Mouse (Mus musculus): Measurements from ENCODE around the gene Hs3st1. TPM values are rescaled to one million over a fixed set of nuclear protein-coding genes. Genes with fewer than 3 reads are reported as not detected.

The Hs3st1 gene
- total RNA-seq, 2 experiments from 2014 or later = 20.9 to 22.2 TPM

DNA sequence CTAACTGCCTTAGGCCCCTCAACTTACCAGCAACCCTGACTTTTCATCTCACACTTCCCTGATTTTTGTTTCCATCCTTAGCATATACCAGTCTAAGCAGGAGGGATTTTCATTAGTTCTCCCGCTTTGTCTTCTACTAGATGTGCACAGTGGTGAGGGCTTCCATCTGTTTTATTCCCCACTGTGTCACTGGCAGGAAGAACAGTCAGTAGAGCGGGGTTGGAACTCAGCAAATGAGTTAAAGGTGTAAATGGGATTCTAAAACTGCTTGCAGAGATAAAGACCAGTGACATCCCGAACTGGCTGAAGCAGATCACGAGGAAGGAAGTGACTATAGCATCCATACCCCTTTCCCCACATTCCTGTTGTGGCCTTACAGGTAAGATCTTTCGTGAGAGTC lies 116.3 kb downstream of the Hs3st1 start:
- Histone ChIP-seq H3K4me3 (peak overlapping the region; percentile 6; the same call in 1 of the 2 replicates), H3K27ac (peak overlapping the region; percentile 21; the same call in 1 of the 2 replicates)
- DNase-seq (ENCODE audit: low spot score in 2 of 2) = no peak
- TF ChIP-seq CTCF (conservative IDR thresholded peaks at IDR 0.05) = no peak

DNA sequence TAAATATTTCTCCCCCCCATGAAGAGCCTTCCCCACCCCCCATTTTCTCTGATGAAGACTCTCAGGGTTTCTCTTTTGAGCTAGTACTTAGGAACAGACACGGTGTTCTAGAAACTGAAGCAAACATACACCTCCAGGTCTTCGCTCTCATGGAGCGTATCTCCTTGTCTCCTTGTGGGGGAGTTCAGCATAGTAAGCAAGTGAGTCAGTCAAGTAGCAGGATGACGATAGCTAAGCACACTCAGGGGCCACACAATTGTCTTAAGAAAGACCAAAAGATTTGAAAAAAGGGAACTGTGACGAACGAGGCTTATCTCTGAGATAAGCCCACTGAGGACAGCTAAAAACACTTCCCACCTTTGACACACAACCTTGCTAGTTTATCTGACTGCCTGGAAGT lies 117.4 kb downstream of the Hs3st1 start:
- Histone ChIP-seq H3K4me3 (no peak overlapping the region), H3K27ac (no peak overlapping the region)
- TF ChIP-seq CTCF (conservative IDR thresholded peaks at IDR 0.05) = no peak
- DNase-seq (ENCODE audit: low spot score in 2 of 2) = no peak

DNA sequence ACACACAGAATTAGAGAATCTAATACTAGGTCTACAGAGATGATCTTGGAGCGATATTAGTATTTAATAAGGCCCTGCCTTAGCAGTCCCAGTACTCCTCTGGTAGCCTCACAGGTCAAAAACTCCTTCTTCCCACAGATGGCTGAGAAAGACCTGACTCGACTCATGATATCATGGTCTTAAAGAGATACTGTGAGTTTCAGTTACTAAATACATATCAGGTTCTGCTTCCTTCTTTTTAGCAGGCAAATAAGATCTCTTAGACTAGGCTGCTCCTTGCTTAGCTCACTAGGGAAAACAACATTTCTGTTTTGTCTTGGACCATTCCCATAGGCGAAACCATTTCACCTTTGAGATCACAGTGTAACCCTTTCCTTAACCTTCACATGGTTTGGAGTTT lies 119.2 kb downstream of the Hs3st1 start:
- H3K4me3 ChIP-seq = no peak overlapping the region
- no peak overlapping the region for H3K27ac ChIP-seq
- TF ChIP-seq CTCF (conservative IDR thresholded peaks at IDR 0.05) = no peak
- DNase-seq (ENCODE audit: low spot score in 2 of 2) = no peak

DNA sequence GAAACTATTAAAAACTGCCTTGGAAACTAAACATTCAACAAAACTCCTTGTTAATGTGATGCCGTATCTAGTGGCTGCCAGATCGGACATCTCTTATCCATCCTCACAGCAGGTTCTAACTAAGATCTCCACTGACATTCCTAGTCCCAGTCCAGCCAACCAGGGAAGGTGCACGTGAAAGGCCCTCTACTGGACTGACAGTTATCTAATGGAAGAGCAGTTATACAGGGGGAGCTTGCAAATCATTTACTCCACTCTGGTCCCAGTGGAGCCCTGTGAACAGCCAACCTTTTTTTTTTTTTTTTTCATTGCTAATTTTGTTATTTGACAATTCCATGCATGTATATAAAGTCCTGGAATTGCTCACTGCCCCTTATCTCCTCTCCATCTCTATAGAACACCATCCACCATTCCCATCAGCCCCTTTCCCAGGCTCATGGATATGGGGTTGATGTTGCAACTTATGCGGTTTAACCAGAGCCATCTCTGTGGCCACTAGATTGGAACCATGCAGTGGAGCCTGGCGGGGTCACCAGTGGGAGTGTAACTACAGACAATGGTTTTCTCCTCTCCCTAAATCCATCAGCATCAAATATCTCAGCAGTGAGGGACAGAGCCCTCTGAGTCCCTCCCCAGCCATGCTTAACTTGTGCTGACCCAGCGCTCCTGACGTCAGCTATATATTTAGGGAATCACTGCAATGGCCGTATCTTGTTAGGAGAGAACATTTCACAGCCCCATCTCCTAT lies 120.8 kb downstream of the Hs3st1 start:
- no peak for DNase-seq (ENCODE audit: low spot score in 2 of 2)
- Histone ChIP-seq H3K27ac (no peak overlapping the region), H3K4me3 (no peak overlapping the region)
- TF ChIP-seq CTCF (conservative IDR thresholded peaks at IDR 0.05) = no peak

DNA sequence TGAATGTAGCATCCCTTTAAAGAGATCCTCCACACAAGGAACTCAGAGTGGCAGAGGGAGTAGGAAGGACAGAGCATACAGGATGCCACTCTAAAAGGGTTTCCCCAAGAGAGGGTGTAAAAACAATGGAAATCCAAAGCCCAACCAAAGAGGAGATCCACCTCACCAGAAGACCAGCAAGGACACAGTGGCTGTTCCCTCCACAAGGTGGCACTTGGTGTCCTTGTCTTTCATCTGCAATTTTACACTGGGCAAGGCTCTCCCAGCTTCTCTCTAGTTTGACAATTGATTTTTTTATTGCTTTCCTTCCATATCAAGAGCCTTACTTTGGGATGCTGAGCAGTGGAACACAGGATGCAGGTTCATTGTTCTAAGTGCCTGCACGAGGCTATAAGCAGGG lies 122.1 kb downstream of the Hs3st1 start:
- Histone ChIP-seq H3K4me3 (no peak overlapping the region), H3K27ac (no peak overlapping the region)
- peak; percentile 70 for TF ChIP-seq CTCF (conservative IDR thresholded peaks at IDR 0.05)
- DNase-seq (ENCODE audit: low spot score in 2 of 2) = no peak

DNA sequence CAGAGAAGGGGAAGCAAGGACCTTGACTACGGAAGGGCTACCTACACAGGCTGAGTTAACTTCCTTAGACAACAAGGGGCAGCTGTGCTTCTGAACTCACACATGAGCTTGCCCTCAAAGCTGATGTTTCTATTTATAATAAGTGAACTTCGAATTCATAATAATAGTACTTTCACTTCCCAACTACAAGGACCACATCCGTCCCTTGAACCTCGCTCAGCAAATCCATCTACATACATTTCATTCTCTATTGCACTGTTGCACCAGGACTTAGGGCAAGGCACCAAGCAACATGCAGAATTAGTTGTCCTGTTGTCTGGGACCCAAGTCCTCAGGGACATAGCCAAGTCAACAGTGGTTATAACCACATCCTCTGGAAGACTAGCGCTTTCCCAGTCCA lies 124.4 kb downstream of the Hs3st1 start:
- no peak overlapping the region for H3K27ac ChIP-seq
- DNase-seq (ENCODE audit: low spot score in 2 of 2) = no peak
- H3K4me3 ChIP-seq = no peak overlapping the region
- no peak for TF ChIP-seq CTCF (conservative IDR thresholded peaks at IDR 0.05)

DNA sequence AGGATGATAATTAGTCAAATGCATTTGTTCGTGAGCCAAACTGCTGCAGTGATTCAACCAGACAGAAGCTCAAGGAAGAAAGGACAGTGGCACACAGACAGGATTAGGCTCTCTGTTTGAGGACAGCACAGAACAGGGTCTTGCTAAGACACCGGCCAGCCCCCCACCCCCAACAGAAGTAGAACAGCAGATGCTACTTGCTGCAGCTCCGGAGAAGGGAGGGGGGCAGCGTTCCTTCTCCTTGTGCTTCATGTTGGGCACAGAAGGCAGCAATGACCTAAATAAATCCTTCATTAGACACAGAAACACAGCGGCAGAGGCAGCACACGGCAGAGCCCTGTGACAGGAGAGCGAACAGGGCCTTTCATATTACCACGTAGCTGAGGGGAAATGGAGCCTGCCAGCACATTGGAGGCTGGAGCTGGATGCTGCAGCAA lies 130.2 kb downstream of the Hs3st1 start:
- peak overlapping the region; percentile 74 for H3K27ac ChIP-seq
- TF ChIP-seq CTCF (conservative IDR thresholded peaks at IDR 0.05) = no peak
- H3K4me3 ChIP-seq = peak overlapping the region; percentile 0; the same call in 1 of the 2 replicates
- DNase-seq (ENCODE audit: low spot score in 2 of 2) = no peak

DNA sequence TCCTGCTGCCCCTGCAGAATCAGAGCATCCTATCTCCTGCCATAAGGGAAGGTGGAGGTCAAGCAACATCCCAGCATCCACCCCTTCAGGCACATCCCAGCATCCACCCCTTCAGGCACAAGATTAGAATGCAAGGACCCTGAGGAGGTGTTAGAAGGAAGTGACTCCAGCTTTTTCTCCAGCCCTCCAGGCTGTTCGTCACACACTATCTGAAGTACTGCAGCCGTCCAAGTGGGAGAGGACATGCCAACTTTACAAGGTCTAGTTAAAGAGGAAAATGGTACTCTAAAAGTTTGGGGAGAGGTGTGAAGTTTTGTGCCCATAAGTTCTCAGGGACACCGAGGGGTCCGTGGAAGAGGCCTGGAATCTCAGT lies 131.1 kb downstream of the Hs3st1 start:
- DNase-seq (ENCODE audit: low spot score in 2 of 2) = no peak
- H3K4me3 ChIP-seq = no peak overlapping the region
- no peak for TF ChIP-seq CTCF (conservative IDR thresholded peaks at IDR 0.05)
- no peak overlapping the region; the same call in 1 of the 2 replicates for H3K27ac ChIP-seq

DNA sequence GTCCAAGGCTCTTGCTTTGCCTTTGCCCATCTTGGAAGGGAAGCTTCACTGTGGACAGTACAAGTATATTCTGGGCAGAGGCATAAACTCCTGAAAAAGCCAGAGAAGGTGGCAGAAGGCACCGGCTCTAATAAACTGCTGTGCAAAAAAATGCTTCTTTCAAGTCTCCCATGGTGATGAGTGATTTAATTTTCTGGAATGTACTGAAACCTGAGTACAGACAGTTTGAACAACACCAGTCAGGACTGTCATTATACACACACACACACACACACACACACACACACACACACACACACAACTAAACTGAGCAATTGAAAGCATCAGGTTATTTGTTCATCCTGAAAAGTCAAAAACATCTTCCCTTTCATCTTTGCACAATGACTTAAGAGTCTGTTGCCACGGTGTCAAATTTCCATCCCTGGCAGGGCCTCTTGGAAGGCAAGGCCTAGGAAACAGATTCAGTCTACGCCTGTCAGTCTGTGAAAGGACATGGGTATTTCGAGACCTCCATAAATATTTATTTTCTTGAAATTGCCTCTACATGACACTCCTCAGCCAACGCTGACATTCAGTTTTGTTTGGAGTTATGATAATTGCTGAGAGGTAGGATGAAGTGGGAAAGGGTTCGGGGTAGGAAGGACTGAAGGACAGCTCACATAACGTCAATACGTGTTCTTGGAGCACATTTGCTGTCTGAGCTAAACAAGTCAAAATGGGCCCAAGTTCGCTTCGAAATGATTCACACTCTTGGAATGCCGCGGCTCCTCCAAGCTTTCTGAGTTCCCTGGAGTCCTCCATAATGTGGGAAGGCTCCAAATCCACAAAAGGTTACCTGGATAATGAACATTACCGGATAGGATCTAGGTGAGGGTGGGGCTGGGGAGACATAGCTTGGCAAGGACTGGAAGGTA lies 131.7 kb downstream of the Hs3st1 start:
- no peak overlapping the region for H3K4me3 ChIP-seq
- no peak overlapping the region for H3K27ac ChIP-seq
- DNase-seq (ENCODE audit: low spot score in 2 of 2) = no peak
- no peak for TF ChIP-seq CTCF (conservative IDR thresholded peaks at IDR 0.05)

DNA sequence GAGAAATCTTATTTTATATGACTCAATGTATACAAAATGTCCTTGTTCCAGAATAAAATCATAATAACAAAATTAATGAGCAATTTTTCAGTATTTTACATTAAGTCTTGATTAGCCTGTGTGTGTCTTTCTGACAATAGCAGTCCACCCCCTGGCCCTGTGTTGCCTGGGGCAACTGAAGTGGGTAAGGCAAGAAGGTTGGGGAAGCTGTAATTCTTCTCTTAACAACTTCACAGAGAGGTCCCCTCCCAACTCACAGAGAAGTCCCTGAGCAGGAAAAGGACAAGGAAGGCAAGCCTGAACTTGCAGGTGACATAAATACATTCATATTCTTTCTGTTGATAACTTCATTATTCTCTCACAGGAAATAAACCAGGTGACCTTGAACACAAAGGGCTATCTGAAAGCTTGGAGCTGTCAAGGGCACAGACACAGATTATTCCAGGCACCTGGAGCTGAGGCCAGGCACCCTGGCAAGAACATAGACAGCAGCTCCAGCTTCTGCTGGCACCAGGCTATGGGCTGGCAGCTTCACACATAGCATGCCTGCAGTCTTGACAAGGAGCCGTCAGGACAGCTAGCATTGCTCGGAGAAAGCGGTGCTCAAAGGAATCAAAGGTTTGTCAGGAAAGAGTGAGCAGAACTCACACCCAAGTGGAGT lies 134.9 kb downstream of the Hs3st1 start:
- no peak for TF ChIP-seq CTCF (conservative IDR thresholded peaks at IDR 0.05)
- Histone ChIP-seq H3K4me3 (no peak overlapping the region), H3K27ac (peak overlapping the region; percentile 46; the same call in 1 of the 2 replicates)
- no peak for DNase-seq (ENCODE audit: low spot score in 2 of 2)

DNA sequence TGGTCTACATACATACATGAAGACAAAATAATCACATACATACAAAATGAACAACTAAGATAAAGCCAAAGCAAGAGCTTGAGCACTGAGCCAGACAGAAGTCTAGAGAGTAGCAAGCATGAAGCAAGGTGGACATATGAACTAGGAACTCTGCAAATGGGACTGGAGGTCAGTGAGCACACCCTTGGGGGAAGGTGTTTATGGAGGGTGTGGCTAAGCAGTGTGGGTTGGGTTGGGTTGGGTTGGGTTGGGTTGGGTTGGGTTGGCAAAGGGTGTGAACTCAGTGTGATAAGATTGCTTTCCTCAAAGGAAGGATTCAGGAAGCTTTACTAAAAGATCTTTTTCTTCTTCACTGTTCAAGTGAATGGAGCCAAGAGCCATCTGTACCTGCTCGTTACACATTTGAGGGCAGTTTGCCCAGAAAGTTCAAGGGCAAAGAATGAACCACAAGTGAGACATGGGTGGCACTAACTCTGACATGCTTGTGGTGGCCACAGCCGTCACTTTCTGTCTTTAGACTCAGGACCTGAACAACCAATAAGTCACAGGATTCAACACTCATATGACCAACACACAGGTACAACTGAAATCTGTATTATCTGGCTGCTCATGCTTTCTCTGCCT lies 137.8 kb downstream of the Hs3st1 start:
- H3K27ac ChIP-seq = no peak overlapping the region
- DNase-seq (ENCODE audit: low spot score in 2 of 2) = no peak
- no peak overlapping the region for H3K4me3 ChIP-seq
- TF ChIP-seq CTCF (conservative IDR thresholded peaks at IDR 0.05) = no peak

DNA sequence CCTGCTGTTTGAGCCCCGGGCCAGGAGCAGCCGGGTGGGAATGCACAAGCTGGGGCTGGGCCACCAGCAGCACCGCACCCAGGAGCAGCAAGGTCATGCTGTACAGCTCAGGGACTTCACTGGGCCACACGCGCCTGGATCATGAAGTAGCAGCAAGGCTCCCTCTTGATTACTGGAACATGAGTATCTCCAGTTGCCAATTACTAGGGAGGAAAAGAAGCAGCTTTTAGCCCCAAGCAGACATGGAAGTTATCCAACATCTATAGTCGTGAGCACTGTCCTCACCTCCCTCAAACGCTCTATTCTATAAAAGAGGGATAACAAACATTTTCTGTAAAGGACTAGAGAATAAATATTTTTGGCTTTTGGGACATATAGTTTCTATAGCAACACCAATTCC lies 140.1 kb downstream of the Hs3st1 start:
- no peak for DNase-seq (ENCODE audit: low spot score in 2 of 2)
- TF ChIP-seq CTCF (conservative IDR thresholded peaks at IDR 0.05) = no peak

More for the DNA sequence above, 140.1 kb downstream of the Hs3st1 start:
- Histone ChIP-seq H3K27ac (no peak overlapping the region), H3K4me3 (no peak overlapping the region)

All from layer of hippocampus, adult 2 months (tissue).